Mouse (Mus musculus) kidney, postnatal 36 days (tissue): ENCODE results near the gene Cdc26.

Experiments used
- DNase-seq, 2 experiments: peaks; one replicate each; pipeline ENCODE4 v3.0.0; 2021 to 2022; ENCODE audit warnings: mixed read lengths in 2 of 2

The Cdc26 gene

DNA sequence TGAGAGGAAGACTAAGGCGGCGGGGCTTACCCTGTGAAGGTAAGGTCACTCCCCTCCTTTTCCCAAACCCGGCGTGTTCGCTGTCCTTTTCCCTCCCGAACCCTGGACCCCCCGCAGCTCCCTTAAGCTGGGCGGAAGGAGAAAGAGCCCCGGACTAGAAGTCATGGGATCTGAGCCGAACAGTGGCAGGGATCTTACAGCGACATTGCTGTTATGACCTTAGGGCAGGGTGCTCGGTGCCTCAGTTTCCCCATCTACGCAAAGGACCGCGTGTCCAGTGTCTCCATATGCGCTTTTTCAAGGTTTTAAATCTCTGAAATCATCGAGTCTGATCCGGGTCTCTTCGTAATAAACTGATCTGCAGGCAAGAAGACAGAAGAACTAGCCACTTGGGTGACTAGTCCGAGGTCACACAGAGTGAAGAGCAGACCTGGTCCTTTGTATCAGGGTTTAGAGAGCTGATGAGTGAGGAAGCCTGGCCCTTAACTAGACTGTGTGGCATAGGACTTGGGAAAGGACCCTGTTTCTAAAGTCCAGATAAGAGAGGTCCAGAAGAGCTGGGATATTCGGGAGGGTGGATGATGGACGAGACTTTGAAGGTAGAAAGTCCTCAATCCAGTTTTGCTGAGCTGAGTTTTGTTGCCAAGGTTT lies 47.5 kb downstream of the Cdc26 start:
- DNase-seq = no peak

DNA sequence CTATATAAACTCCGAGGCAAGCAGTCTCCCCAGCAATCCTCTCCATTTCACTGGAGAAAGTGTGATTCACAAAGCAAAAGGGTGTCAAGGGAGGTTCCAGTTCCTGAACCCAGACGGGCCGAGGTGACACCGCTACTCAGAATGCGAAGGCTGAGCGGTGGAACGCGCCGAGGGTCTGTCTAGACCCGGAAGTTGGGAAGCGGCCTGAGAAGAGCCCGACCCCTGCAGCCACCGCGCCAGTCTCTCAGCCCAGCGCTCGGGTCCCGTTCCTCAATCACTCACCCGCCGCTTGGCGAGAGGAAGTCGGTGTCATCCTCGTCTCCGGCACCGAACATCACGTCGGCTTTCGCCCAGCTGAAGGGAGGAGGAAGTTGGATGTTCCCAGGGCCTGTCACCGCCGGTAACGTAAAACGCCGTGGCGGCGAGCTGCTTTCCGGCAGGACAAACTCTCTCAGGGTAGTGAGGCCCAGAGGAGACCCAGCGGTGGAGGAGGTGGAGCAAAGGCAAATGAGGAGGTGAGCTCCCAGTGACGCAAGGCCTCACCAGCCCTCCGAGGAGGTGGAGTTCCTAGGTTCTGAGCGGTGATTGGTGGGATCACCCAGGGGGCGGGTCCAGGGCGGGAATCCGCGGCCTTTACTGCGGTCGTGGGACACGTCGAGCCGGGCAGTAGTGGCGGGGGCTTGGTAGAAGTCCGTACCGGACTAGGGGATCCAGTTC lies 48.2 kb downstream of the Cdc26 start, which contains the start of the genes Fkbp15 and Slc31a1:
Gene Fkbp15 (minus strand): TSS at position 461 of the 717 bp plus-strand sequence.
Gene Slc31a1 (plus strand): TSS at position 640 of the 717 bp plus-strand sequence.
- peak; percentile 96 to 99 for DNase-seq

DNA sequence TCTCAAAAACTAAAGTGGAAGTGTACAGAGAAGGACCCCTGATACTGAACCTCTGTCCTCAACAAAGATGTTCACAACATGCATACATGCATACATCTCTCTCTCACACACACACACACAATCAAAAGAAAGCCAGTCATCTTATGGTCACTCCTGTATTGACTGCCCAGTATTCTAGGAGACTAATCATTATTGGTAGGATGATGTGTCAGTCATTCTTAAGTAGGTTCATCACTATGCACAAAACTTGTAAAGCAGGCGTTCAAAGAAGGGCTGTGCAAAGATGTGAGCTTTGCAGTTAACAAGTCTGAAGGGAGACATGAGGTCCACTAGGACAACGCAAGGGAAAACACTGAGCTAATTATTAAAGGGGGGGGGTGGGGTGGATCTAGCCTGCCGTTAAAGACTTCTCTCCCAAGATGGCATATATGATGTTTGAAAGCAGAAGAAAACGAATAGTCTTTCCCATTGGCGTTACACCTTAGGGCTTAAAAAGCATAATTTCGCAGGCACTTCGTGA lies 49.1 kb downstream of the Cdc26 start:
- peak in 1 of 2 experiments; percentile 38 for DNase-seq

DNA sequence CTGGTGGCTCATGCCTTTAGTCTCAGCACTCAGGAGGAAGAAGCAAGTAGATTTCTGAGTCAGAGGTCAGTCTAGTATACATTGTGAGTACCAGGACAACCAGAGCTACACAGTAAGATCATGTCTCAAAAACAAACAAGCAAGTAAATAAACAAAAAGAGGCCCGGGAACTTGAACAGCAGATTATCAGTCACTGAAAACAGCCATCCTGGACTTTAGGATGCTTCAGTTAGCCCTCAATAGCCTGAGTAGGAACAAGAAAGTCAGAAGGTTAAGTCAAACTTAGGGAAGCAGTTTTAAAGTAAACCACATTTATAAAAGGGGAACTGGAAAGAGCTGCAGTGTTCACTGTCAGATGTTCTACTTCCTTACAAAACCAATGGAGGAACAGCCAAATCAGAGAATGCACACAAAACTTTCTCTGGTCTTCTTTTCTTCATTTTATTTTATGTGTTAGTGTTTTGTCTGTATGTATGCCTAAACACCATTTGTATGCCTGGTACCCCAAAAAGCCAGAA lies 50.8 kb downstream of the Cdc26 start:
- DNase-seq = no peak

DNA sequence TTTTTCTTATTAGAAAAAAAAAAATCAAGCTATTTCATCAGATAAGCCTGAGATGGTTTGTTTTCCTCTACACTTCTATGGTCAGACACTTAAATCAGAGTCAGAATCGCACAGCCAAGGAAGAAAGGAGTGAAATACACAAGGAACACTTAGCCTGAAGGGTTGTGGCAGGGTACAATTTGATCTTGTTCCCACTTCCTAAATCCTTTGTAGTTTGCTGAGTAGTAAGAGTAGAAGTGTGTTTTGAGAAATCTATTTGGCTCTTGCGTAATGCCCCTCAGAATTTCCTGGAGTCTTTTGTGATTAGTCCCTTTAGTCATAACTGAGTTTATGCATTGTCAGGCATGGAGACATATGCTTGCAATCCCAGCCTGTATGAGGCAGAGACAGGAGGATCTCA lies 59.1 kb downstream of the Cdc26 start:
- no peak for DNase-seq

DNA sequence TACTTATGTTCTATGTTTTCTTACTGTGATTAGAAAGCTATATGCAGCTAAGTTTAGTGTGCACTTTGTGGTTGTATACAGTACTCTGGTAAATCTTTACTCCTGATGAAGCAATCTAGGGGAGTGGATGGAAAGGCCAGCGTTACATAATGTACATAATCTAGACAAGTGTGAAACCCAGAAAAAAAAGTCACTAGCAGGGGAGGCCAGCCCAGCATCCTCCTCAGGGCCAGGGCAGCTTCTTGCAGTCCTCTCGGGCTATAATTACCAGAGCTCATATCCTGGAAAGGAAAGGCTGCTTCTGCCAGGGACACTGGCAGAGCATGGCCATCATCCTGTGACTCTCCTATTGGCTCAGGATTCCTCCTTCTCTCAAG lies 60.1 kb downstream of the Cdc26 start:
- no peak for DNase-seq

DNA sequence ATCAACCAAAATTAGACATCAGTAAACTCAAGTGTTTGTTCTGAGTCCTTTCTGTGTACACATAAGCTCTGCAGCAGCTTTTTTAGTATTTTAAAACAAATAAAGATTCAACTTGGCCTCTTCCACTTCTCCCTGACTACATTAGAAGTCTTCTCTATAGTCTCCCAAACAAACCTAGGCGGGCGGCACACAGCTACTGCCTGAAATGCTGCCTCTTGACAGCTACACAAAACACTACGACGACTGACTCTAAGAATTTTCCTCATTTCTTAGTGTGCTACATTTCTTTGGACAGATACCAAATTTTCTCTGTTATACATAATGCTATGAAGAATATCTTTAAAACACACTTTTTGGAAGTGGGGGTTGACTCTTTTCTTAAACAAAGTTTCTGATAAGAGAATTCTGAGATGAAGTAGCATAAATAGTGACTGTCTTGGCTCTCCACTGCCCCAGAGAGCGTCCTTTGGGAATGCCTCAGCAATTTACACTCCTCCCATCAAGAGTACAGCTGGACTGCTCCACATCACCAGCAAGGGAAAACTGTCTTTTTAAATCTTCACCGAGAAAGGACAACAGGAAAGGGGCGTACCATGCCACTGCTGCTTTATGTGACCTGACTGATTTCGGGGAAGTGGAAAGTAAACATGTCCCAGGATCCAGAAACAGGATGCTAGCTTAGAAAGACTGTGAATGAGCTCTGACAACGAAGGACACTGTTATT lies 60.7 kb downstream of the Cdc26 start:
- DNase-seq = peak in 1 of 2 experiments; percentile 51

DNA sequence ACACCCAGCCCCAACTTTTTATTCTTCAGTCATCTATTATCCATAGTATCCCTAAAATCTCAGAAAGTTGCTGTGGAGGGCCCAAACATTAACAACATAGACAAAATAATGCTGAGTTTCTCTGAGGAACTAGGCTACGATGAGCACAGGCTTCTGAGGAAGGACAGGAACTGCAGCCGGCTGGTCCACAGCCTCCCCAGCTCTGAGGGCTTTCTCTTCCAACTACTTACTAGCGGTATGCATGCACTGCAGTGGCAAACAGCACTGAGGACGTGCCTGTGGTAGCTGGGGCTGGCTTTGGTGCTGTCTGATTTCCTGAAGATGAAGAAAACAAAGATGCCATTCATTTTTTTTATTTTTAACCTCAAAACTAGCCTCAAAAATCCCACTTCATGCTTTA lies 62.6 kb downstream of the Cdc26 start:
- no peak for DNase-seq

DNA sequence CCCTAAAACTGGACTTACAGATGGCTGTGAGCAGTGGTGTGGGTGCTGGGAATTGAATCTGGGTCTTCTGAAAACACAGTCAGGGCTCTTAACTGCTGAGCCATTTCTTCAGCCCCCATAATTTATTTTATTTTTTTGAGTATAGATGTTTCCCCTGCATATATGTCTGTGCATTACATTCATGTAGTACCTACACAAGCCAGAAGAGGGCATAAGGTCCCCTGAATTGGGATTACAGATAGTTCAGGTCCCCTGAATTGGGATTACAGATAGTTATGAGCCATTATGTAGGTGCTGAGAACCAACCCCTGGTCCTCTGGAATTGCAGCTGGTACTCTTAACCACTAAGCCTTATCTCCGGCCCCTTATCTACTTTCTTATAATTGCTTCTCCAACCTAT lies 64.4 kb downstream of the Cdc26 start:
- peak in 1 of 2 experiments; percentile 27 for DNase-seq

DNA sequence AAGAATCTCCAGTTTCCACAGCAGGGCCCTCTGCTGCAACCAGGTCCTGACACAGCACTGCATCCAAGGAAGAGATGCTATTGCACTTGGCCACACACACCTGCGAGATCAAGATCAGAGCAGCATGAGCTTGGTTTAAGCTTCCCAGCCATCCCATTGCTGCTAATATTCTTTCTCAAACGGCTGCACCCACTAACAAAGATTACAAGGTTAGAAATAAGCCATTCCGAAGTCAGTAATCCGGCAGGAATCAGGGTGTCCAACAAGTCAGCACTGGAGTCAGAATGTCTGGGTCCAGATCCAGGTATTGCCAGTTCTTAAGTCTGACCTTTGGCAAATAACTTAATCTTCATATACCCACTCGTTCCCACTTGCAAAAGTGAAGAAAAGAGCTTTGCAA lies 69.9 kb downstream of the Cdc26 start:
- no peak for DNase-seq
